Mouse (Mus musculus) heart, postnatal 0 days (tissue): Measurements from ENCODE around the gene Dcaf11. TPM values are rescaled to one million over a fixed set of nuclear protein-coding genes. Genes with fewer than 3 reads are reported as not detected.

Experiments
- ATAC-seq: fragments of 200-750 bp; cut with Nextera tagmentation; 2 replicates; pipeline ENCODE4 v1.8.0; 2017; ENCODE audit warnings: low read depth, moderate number of reproducible peaks, moderate library complexity; ENCODE audit not compliant: insufficient read depth
- DNase-seq: peaks from one replicate; pipeline ENCODE4 v3.0.0-alpha.2; 2016; ENCODE audit warnings: low spot score
- H3K27ac ChIP-seq: fragments of 300-500 bp; sonication (generic); 2 replicates; pipeline ENCODE4 v1.5.1; 2014; ENCODE audit warnings: low read depth, mild to moderate bottlenecking
- H3K27me3 ChIP-seq: fragments of 300-500 bp; sonication (generic); 2 replicates; pipeline ENCODE4 v1.6.1; 2014; ENCODE audit warnings: low read length, mixed read lengths; ENCODE audit not compliant: control insufficient read depth, insufficient read depth
- H3K36me3 ChIP-seq: fragments of 300-500 bp; sonication (generic); replicated peaks from 2 replicates; pipeline ENCODE4 v1.6.1; 2014; ENCODE audit warnings: low read length, mixed read lengths; ENCODE audit not compliant: control insufficient read depth, insufficient read depth
- H3K4me1 ChIP-seq: fragments of 300-500 bp; sonication (generic); 2 replicates; pipeline ENCODE4 v1.6.1; 2014; ENCODE audit warnings: antibody characterized with exemption; ENCODE audit not compliant: control insufficient read depth, insufficient read depth
- H3K4me2 ChIP-seq: fragments of 300-500 bp; sonication (generic); 2 replicates; pipeline ENCODE4 v1.6.1; 2014; ENCODE audit warnings: low read depth, mild to moderate bottlenecking, low read length, moderate library complexity
- H3K4me3 ChIP-seq: fragments of 300-500 bp; sonication (generic); 2 replicates; pipeline ENCODE4 v1.5.1; 2014; ENCODE audit warnings: low read depth, low read length
- H3K9ac ChIP-seq: fragments of 300-500 bp; sonication (generic); replicated peaks from 2 replicates; pipeline ENCODE4 v1.6.1; 2014; ENCODE audit warnings: low read depth, low read length, mixed read lengths
- H3K9me3 ChIP-seq: fragments of 300-500 bp; sonication (generic); replicated peaks from 2 replicates; pipeline ENCODE4 v1.6.1; 2016; ENCODE audit warnings: low read length; ENCODE audit not compliant: control insufficient read depth
- CTCF ChIP-seq: IDR thresholded peaks from 2 replicates; pipeline ENCODE4 v1.5.1; 2016; ENCODE audit warnings: antibody characterized with exemption, control low read depth, low read depth
- EP300 ChIP-seq: IDR thresholded peaks from 2 replicates; pipeline ENCODE4 v1.6.1; 2016; ENCODE audit warnings: antibody characterized with exemption, low read depth
- WGBS: fragments of 180-500 bp; shearing (Covaris S2); extraction: QIAGEN DNeasy Blood & Tissue Kit; methylation state at CpG from one replicate; pipeline ENCODE4 v1.1.7; 2014; 5-methylcytosine and 5-hydroxymethylcytosine counted together
- polyA plus RNA-seq: library from polyadenylated mRNA; unstranded; fragments of >200 nt; fragmentation: Nextera tagmentation; extraction: Ambion mirVana; gene quantifications from 2 replicates; pipeline ENCODE4 v1.2.1, GENCODE M21; 2015
- total RNA-seq: library from RNA; depleted of rRNA; stranded (reverse); fragments of >200 nt; gene quantifications from 2 replicates; pipeline ENCODE4 v1.2.3, GENCODE M21; 2014; ENCODE audit warnings: low replicate concordance; rRNA removed

Dcaf11 gene
- total RNA-seq (74.4 and 84.9 TPM in 2 replicates), polyA plus RNA-seq (75.2 and 81.6 TPM in 2 replicates)

DNA sequence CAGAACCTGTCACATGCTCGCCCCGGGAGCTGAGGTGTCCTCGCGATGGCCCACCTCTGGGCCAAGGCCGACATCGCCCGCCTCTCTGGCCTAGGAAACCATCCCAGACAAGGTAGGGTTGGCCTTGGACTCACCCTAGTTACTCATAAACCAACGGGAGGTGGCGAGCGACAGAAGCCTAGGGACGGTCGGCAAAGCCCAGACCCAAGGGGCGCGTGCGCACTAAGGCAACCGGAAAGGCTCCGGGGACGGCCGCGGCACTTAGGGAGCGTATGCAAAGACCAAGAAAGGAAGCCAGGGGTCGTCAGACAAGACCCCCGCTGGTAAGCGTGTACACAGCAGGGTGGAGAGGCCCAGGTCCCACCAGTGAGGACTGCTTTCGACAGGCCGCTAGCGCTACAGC, at the start of gene Dcaf11:
Gene Dcaf11 (plus strand): TSS at position 208 of the 403 bp plus-strand sequence.
- H3K27me3 ChIP-seq = no peaks in the 10 kb centered on the region
- H3K4me3 ChIP-seq = peak within 1 kb of the TSS; percentile 77
- peak within 1 kb of the TSS; percentile 82 for H3K9ac ChIP-seq
- ATAC-seq = peak; percentile 84
- peak within 1 kb of the TSS; percentile 99 for H3K27ac ChIP-seq
- peaks cover 6% of the 10 kb centered on the region for H3K4me1 ChIP-seq
- TF ChIP-seq CTCF (peak; percentile 38), EP300 (peak; percentile 57)
- WGBS = 0% methylated on average over 27 of the region's 27 CpGs
- no peaks in the 10 kb centered on the region for H3K9me3 ChIP-seq
- peaks cover 25% of the 10 kb centered on the region for H3K36me3 ChIP-seq
- DNase-seq = peak; percentile 96
- peak within 1 kb of the TSS; percentile 77 for H3K4me2 ChIP-seq

GRCm38 (mm10) chr14:55510125-55510731, 49.6 kb upstream of the Dcaf11 start, which contains the start of gene Cpne6:
Cpne6 (plus strand) TSS chr14:55510445.
- DNase-seq (no peak), ATAC-seq (no peak)
- Histone ChIP-seq H3K36me3 (no peaks in the 10 kb centered on the region), H3K27ac (no peak within 1 kb of the TSS), H3K9ac (no peak within 1 kb of the TSS), H3K4me3 (no peak within 1 kb of the TSS), H3K27me3 (peaks cover 23% of the 10 kb centered on the region), H3K9me3 (no peaks in the 10 kb centered on the region), H3K4me2 (no peak within 1 kb of the TSS), H3K4me1 (peaks cover 5% of the 10 kb centered on the region; the same call in 1 of the 2 replicates)
- 52% methylated on average over 21 of the region's 22 CpGs for WGBS
- no peak for TF ChIP-seq CTCF
- no peak for TF ChIP-seq EP300

DNA sequence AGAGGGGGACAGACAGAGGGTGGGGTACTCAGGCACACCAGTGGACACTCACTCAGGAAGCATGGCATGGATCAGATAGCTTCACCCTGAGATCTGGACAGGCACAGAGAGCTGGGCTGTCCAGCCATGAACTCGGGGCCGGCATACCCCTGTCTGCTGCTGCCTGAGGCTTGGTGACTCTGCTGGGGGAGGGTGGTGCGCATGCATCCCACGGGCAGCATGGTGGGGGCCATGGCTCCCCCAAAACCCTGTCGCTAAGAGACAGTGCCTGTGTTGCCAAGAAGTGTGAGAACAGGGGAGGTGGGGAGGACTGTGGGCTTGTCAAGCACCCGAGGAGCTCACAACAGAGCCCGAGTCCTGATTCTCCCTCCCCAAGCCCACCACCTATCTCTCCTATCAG, 48.8 kb upstream of the Dcaf11 start:
- Histone ChIP-seq H3K9me3 (no peaks in the 10 kb centered on the region), H3K27ac (no peak overlapping the region), H3K9ac (no peak overlapping the region), H3K27me3 (peaks cover 23% of the 10 kb centered on the region), H3K4me1 (peaks cover 5% of the 10 kb centered on the region; the same call in 1 of the 2 replicates), H3K4me3 (no peak overlapping the region), H3K4me2 (no peak overlapping the region), H3K36me3 (no peaks in the 10 kb centered on the region)
- no peak for TF ChIP-seq CTCF
- no peak for TF ChIP-seq EP300
- DNase-seq (no peak), ATAC-seq (0 out of 2 replicates have a peak, but pooled peaks have one; percentile 8)
- WGBS = 27% methylated on average over 7 of the region's 7 CpGs

DNA sequence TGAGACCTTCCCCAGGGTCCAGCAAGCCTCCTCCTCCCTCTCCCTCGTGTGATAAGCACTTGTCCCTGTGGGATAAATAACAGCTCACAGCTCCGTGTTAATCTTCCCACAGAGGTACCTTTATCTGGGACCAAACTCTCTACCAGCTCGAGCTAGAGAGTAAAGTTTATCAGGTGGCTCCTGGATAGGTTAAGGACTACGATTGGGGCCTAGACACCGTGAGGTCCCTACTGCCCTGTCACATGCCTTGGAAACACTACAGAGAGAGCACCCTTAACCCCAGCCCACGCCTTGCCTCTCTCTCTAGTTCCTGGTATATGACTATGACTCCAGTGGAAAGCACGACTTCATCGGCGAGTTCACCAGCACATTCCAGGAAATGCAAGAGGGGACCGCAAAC, 45.9 kb upstream of the Dcaf11 start:
- WGBS = 35% methylated on average over 10 of the region's 10 CpGs
- Histone ChIP-seq H3K9me3 (no peaks in the 10 kb centered on the region), H3K27me3 (peaks cover 40% of the 10 kb centered on the region), H3K27ac (no peak overlapping the region), H3K9ac (no peak overlapping the region), H3K4me2 (no peak overlapping the region), H3K36me3 (no peaks in the 10 kb centered on the region), H3K4me1 (peaks cover 5% of the 10 kb centered on the region; the same call in 1 of the 2 replicates), H3K4me3 (no peak overlapping the region)
- TF ChIP-seq CTCF = no peak
- no peak for TF ChIP-seq EP300
- ATAC-seq (no peak), DNase-seq (no peak)

DNA sequence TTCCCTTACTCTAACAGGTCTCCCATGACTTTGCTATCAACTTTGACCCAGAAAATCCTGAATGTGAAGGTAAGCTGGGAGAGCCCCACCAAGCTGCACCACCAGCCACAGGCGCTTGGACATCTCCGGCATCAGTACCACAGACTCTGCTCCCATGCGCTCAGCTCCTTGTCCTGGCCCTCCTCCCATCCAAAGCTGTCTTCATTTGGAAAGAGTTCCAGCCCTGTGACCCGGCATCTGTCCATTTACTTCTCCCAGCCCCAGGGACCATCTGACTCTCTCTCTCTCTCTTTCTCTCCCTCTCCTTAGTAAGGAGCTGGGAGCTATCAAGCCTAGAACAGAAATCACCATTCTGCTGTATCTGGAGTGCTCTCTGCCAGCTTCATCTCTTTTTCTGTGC, 44.0 kb upstream of the Dcaf11 start:
- TF ChIP-seq CTCF = no peak
- no peak for TF ChIP-seq EP300
- ATAC-seq = no peak
- H3K4me2 ChIP-seq = no peak overlapping the region
- H3K4me3 ChIP-seq = no peak overlapping the region
- H3K4me1 ChIP-seq = no peaks in the 10 kb centered on the region
- no peak overlapping the region for H3K9ac ChIP-seq
- H3K9me3 ChIP-seq = no peaks in the 10 kb centered on the region
- no peak overlapping the region for H3K27ac ChIP-seq
- 87% methylated on average over 4 of the region's 4 CpGs for WGBS
- H3K36me3 ChIP-seq = no peaks in the 10 kb centered on the region
- H3K27me3 ChIP-seq = peaks cover 55% of the 10 kb centered on the region
- no peak for DNase-seq
